Mouse (Mus musculus) midbrain, postnatal 0 days (tissue): Measurements from ENCODE around the gene Rsad1. TPM values are rescaled to one million over a fixed set of nuclear protein-coding genes. Genes with fewer than 3 reads are reported as not detected.
A peak's percentile ranks its signal among the peaks of the same experiment; 100 is the strongest.

ENCODE experiments used
- ATAC-seq: fragments of 200-750 bp; cut with Nextera tagmentation; 2 replicates; pipeline ENCODE4 v1.8.0; 2017; ENCODE audit warnings: moderate number of reproducible peaks, mild to moderate bottlenecking, moderate TSS enrichment, moderate library complexity; ENCODE audit not compliant: low FRiP score
- DNase-seq: peaks from one replicate; pipeline ENCODE4 v3.0.0-alpha.2; 2015; ENCODE audit warnings: low spot score
- H3K27ac ChIP-seq: fragments of 300-500 bp; sonication (generic); 2 replicates; pipeline ENCODE4 v1.5.1; 2014; ENCODE audit warnings: low read depth, mild to moderate bottlenecking, low read length, mixed read lengths
- H3K27me3 ChIP-seq: fragments of 300-500 bp; sonication (generic); 2 replicates; pipeline ENCODE4 v1.6.1; 2014; ENCODE audit warnings: low read length, control low read depth, mixed read lengths; ENCODE audit not compliant: insufficient read depth
- H3K36me3 ChIP-seq: fragments of 300-500 bp; sonication (generic); 2 replicates; pipeline ENCODE4 v1.6.1; 2014; ENCODE audit warnings: low read length, control low read depth, mixed read lengths; ENCODE audit not compliant: insufficient read depth
- H3K4me1 ChIP-seq: fragments of 300-500 bp; sonication (generic); 2 replicates; pipeline ENCODE4 v1.6.1; 2014; ENCODE audit warnings: mild to moderate bottlenecking, control low read depth, antibody characterized with exemption, low read length, mixed read lengths; ENCODE audit not compliant: insufficient read depth
- H3K4me2 ChIP-seq: fragments of 300-500 bp; sonication (generic); 2 replicates; pipeline ENCODE4 v1.6.1; 2014; ENCODE audit warnings: low read depth, mild to moderate bottlenecking, low read length, mixed read lengths; ENCODE audit not compliant: poor library complexity, severe bottlenecking
- H3K4me3 ChIP-seq: fragments of 300-500 bp; sonication (generic); 2 replicates; pipeline ENCODE4 v1.5.1; 2014; ENCODE audit warnings: low read depth, mild to moderate bottlenecking, low read length, moderate library complexity
- H3K9ac ChIP-seq: fragments of 300-500 bp; sonication (generic); replicated peaks from 2 replicates; pipeline ENCODE4 v1.6.1; 2014; ENCODE audit warnings: mild to moderate bottlenecking, low read length, moderate library complexity, mixed read lengths; ENCODE audit not compliant: poor library complexity, severe bottlenecking
- H3K9me3 ChIP-seq: fragments of 300-500 bp; sonication (generic); 2 replicates; pipeline ENCODE4 v1.6.1; 2016; ENCODE audit warnings: low read length, control low read depth
- CTCF ChIP-seq: IDR thresholded peaks from 2 replicates; pipeline ENCODE4 v1.5.1; 2016; ENCODE audit warnings: antibody characterized with exemption, mild to moderate bottlenecking
- WGBS: fragments of 180-500 bp; shearing (Covaris S2); extraction: QIAGEN DNeasy Blood & Tissue Kit; methylation state at CpG from one replicate; pipeline ENCODE4 v1.1.7; 2014; 5-methylcytosine and 5-hydroxymethylcytosine counted together
- polyA plus RNA-seq: library from polyadenylated mRNA; unstranded; fragments of >200 nt; fragmentation: Nextera tagmentation; extraction: Ambion mirVana; gene quantifications from 2 replicates; pipeline ENCODE4 v1.2.1, GENCODE M21; 2015
- total RNA-seq: library from RNA; depleted of rRNA; stranded (reverse); fragments of >200 nt; gene quantifications from 2 replicates; pipeline ENCODE4 v1.2.3, GENCODE M21; 2014

The Rsad1 gene
- total and polyA plus RNA-seq, 2 experiments from 2014 or later: 12.6 to 13.5 TPM

DNA sequence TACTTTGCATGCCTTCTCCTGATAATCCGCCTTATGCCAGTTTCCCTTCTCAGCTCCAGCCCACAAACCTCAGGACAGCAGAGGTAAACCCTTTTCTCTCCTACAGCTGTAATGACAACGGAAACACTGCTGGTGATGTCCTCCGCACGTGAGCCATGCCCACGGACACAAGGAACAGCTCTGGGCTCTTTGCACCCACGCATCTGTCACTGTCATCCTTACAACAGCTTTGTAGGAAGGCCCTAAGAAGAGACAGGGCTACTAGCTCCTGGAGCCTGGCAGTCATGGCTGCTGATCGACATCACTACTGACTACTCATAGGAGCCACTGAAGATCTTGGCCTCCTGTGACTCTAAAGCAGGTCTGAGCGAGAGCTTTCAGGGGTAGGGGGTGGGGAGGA, 15.9 kb downstream of the Rsad1 start:
- H3K4me1 ChIP-seq: no peaks in the 10 kb centered on the region
- no peak overlapping the region for H3K4me2 ChIP-seq
- no peak overlapping the region for H3K27ac ChIP-seq
- ATAC-seq (no peak), DNase-seq (no peak)
- no peak overlapping the region for H3K9ac ChIP-seq
- WGBS: 84% methylated on average over 8 of the region's 8 CpGs
- no peaks in the 10 kb centered on the region for H3K27me3 ChIP-seq
- no peaks in the 10 kb centered on the region for H3K9me3 ChIP-seq
- TF ChIP-seq CTCF: no peak
- H3K36me3 ChIP-seq: no peaks in the 10 kb centered on the region
- H3K4me3 ChIP-seq: no peak overlapping the region

- no peaks in the 10 kb centered on the region for H3K27me3 ChIP-seq
- DNase-seq (no peak), ATAC-seq (no peak)
- no peak overlapping the region for H3K9ac ChIP-seq
- 25% methylated on average over 3 of the region's 3 CpGs for WGBS
- H3K36me3 ChIP-seq: no peaks in the 10 kb centered on the region
- H3K27ac ChIP-seq: no peak overlapping the region
- no peak overlapping the region for H3K4me2 ChIP-seq
- no peak for TF ChIP-seq CTCF
- H3K4me1 ChIP-seq: no peaks in the 10 kb centered on the region
- H3K9me3 ChIP-seq: no peaks in the 10 kb centered on the region
- H3K4me3 ChIP-seq: no peak overlapping the region
Measured at GRCm38 (mm10) chr11:94528879-94529278, 20.2 kb downstream of the Rsad1 start.

- no peaks in the 10 kb centered on the region for H3K4me1 ChIP-seq
- no peak overlapping the region for H3K9ac ChIP-seq
- TF ChIP-seq CTCF: no peak
- WGBS: 58% methylated on average over 9 of the region's 9 CpGs
- H3K4me3 ChIP-seq: no peak overlapping the region
- H3K9me3 ChIP-seq: no peaks in the 10 kb centered on the region
- H3K4me2 ChIP-seq: no peak overlapping the region
- DNase-seq (no peak), ATAC-seq (no peak)
- no peaks in the 10 kb centered on the region for H3K27me3 ChIP-seq
- H3K36me3 ChIP-seq: no peaks in the 10 kb centered on the region
- no peak overlapping the region for H3K27ac ChIP-seq
Measured at GRCm38 (mm10) chr11:94526171-94526879, 22.7 kb downstream of the Rsad1 start.

- peak; percentile 47 for TF ChIP-seq CTCF
- H3K27ac ChIP-seq: no peak within 1 kb of the TSS
- peak within 1 kb of the TSS; percentile 39 for H3K4me3 ChIP-seq
- H3K27me3 ChIP-seq: no peaks in the 10 kb centered on the region
- no peaks in the 10 kb centered on the region for H3K9me3 ChIP-seq
- H3K4me2 ChIP-seq: peak within 1 kb of the TSS; percentile 60
- H3K9ac ChIP-seq: peak within 1 kb of the TSS; percentile 20; the same call in 1 of the 2 replicates
- H3K36me3 ChIP-seq: no peaks in the 10 kb centered on the region
- 0 out of 2 replicates have a peak, but pooled peaks cover 4% of the 10 kb centered on the region for H3K4me1 ChIP-seq
- ATAC-seq: peak; percentile 68; the same call in 1 of the 2 replicates
- 2% methylated on average over 42 of the region's 42 CpGs for WGBS
- peak; percentile 67 for DNase-seq
Measured at GRCm38 (mm10) chr11:94521219-94521843, 27.7 kb downstream of the Rsad1 start, which contains the start of gene Mycbpap. Mycbpap (minus strand) TSS chr11:94521742.

GRCm38 (mm10) chr11:94513452-94513851, 35.6 kb downstream of the Rsad1 start:
- no peak for DNase-seq
- no peaks in the 10 kb centered on the region for H3K27me3 ChIP-seq
- no peak overlapping the region for H3K27ac ChIP-seq
- no peak overlapping the region for H3K9ac ChIP-seq
- H3K4me3 ChIP-seq: no peak overlapping the region
- H3K4me2 ChIP-seq: no peak overlapping the region
- no peaks in the 10 kb centered on the region; the same call in 1 of the 2 replicates for H3K36me3 ChIP-seq
- H3K4me1 ChIP-seq: no peaks in the 10 kb centered on the region
- no peak for ATAC-seq
- no peak for TF ChIP-seq CTCF
- 65% methylated on average over 9 of the region's 9 CpGs for WGBS
- no peaks in the 10 kb centered on the region for H3K9me3 ChIP-seq

GRCm38 (mm10) chr11:94508976-94509375, 40.1 kb downstream of the Rsad1 start:
- Histone ChIP-seq H3K27ac (no peak overlapping the region), H3K27me3 (no peaks in the 10 kb centered on the region), H3K4me1 (no peaks in the 10 kb centered on the region), H3K9ac (no peak overlapping the region), H3K9me3 (no peaks in the 10 kb centered on the region), H3K36me3 (no peaks in the 10 kb centered on the region; the same call in 1 of the 2 replicates), H3K4me2 (no peak overlapping the region), H3K4me3 (no peak overlapping the region)
- WGBS: 95% methylated on average over 10 of the region's 10 CpGs
- DNase-seq (no peak), ATAC-seq (no peak)
- no peak for TF ChIP-seq CTCF
